Mouse (Mus musculus): ENCODE data around the gene Treml4. TPM values are rescaled to one million over a fixed set of nuclear protein-coding genes. Genes with fewer than 3 reads are reported as not detected.

The Treml4 gene
- polyA plus RNA-seq, 1 experiment from 2014 or later, result 0.18 TPM

DNA sequence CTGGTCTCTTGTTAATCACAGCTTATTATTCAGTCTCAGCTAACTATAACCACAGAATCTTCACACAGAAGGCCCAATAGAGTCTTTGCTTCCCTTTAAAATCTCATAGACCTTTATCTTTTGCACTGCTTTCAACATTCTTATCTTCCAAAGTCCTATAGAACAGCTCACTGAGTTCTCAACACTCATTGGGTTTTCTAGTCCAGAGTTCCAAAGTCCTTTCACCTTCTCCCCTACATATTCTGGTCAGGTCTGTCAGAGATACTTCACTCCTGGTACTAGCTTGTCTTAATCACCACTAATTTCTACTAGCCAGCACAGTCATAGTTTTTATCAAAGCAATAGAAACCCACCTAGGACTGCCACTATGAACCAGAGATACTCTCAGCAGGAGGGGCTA lies 7.5 kb upstream of the Treml4 start:
- Histone ChIP-seq H3K4me1 (0 out of 2 replicates have a peak, but pooled peaks cover 4% of the 10 kb centered on the region), H3K27me3 (no peaks in the 10 kb centered on the region), H3K9me3 (replicated peaks) (peaks cover 14% of the 10 kb centered on the region), H3K27ac (no peak overlapping the region), H3K4me2 (no peak overlapping the region), H3K9ac (no peak overlapping the region), H3K36me3 (ENCODE audit: poor library complexity, severe bottlenecking) (no peaks in the 10 kb centered on the region), H3K4me3 (no peak overlapping the region)
- no peak for ATAC-seq

DNA sequence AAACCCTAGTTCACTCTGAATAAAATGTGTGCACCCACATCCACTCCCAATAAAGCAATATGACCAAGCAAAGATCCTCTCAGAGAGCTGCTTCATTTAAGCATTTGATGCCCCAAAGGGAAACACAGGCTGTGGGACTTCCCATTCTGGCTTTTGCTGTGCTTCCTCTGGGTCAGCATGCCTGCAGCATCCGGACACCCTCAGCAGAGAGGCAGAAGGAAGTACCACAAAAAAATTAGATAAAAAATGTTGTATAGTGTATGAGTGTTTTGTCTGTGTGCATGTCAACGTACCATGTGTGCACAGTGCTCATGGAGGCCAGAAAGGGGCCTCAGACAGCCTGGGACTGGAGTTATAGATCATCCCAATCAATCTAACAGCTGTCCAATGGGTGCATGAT lies 2.2 kb upstream of the Treml4 start:
- no peaks in the 10 kb centered on the region for H3K27me3 ChIP-seq
- ATAC-seq, result no peak
- no peaks in the 10 kb centered on the region for H3K36me3 ChIP-seq (ENCODE audit: poor library complexity, severe bottlenecking)
- H3K4me2 ChIP-seq, result no peak overlapping the region
- no peak overlapping the region for H3K4me3 ChIP-seq
- no peak overlapping the region for H3K27ac ChIP-seq
- no peak overlapping the region for H3K9ac ChIP-seq
- H3K4me1 ChIP-seq, result peaks cover 17% of the 10 kb centered on the region
- 88% methylated on average over 2 of the region's 2 CpGs for WGBS
- H3K9me3 ChIP-seq (replicated peaks), result peaks cover 14% of the 10 kb centered on the region

DNA sequence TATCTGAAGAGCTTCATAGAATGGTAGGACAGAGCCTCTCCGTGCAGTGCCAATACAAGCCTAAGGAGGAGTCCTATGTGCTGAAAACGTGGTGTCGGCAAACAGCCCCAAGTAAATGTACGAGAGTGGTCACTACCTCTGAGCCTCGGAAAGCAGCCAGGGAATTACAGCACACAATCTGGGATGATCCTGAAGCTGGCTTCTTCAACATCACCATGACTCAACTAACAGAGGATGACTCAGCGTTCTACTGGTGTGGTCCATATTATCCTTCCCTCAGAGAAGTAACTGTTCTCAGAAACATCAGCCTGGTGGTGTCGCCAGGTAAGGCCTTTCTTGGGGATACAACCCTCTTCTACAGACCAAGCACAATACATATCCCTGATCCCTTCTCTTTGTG lies 567 bp downstream of the Treml4 start:
- Histone ChIP-seq H3K9me3 (replicated peaks) (peaks cover 2% of the 10 kb centered on the region; the same call in 1 of the 2 replicates), H3K9ac (no peak overlapping the region), H3K36me3 (ENCODE audit: poor library complexity, severe bottlenecking) (no peaks in the 10 kb centered on the region), H3K4me1 (peaks cover 17% of the 10 kb centered on the region), H3K4me2 (no peak overlapping the region), H3K27ac (no peak overlapping the region), H3K4me3 (no peak overlapping the region), H3K27me3 (no peaks in the 10 kb centered on the region)
- WGBS, result 91% methylated on average over 7 of the region's 7 CpGs
- ATAC-seq, result no peak

DNA sequence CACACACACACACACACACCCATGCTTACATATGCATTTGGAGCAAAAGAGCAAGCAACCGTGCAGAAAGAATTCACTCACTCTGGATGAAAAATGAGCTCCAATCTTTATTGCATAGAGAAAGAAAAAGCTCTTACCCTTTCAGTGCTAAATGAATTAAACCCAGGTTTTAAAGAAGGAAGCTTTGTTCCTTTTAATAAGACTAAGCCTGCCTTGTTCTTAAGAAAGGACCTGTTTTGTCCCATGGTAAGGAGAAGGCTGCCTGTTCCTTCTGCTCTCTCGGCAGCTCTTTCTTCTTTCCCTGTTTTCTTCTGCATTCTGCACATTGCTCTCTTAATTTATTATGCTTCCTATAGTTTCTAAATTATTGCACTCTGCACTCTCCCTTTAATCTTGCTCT lies 2.0 kb downstream of the Treml4 start:
- Histone ChIP-seq H3K4me1 (peaks cover 17% of the 10 kb centered on the region), H3K27me3 (no peaks in the 10 kb centered on the region), H3K4me3 (no peak overlapping the region), H3K9ac (no peak overlapping the region), H3K4me2 (no peak overlapping the region), H3K9me3 (replicated peaks) (no peaks in the 10 kb centered on the region), H3K36me3 (ENCODE audit: poor library complexity, severe bottlenecking) (no peaks in the 10 kb centered on the region), H3K27ac (no peak overlapping the region)
- WGBS, result 2% methylated on average over 2 of the region's 2 CpGs
- ATAC-seq, result no peak

DNA sequence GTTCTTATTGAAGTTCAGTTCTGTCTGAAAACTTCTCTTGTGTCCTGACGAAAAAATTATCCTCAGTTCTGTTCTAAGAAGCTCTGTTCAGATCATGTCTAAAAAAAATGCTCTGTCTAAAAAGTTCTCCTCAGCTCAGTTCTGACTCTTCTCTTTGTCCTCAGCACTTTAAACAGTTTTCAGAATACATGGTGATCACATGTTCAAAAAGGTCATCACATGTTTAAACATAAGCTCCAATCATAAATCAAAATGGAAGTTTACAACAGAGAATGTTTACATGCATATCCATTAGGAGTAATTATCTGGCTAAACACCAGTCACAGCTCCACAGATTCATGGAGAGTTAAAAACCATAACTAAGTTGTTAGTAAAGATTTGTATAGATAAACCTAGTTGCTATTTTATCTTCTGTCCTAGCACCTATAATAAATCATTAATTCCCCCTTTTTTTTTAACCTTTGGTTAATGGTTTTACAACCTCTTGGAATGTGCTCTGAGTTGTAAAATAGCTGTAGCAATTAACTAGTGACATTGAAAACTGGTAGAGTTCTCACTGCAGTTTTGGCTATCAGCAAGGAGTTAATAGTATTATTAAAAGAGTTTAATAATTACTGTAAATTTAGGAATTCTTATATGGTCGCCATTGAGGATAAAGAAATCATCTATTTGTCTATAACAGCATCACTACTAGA lies 2.7 kb downstream of the Treml4 start:
- Histone ChIP-seq H3K27ac (no peak overlapping the region), H3K4me3 (no peak overlapping the region), H3K9ac (no peak overlapping the region), H3K4me1 (peaks cover 17% of the 10 kb centered on the region), H3K36me3 (ENCODE audit: poor library complexity, severe bottlenecking) (no peaks in the 10 kb centered on the region), H3K27me3 (no peaks in the 10 kb centered on the region), H3K4me2 (no peak overlapping the region), H3K9me3 (replicated peaks) (no peaks in the 10 kb centered on the region)
- no peak for ATAC-seq
- WGBS, result 36% methylated on average over 2 of the region's 2 CpGs

DNA sequence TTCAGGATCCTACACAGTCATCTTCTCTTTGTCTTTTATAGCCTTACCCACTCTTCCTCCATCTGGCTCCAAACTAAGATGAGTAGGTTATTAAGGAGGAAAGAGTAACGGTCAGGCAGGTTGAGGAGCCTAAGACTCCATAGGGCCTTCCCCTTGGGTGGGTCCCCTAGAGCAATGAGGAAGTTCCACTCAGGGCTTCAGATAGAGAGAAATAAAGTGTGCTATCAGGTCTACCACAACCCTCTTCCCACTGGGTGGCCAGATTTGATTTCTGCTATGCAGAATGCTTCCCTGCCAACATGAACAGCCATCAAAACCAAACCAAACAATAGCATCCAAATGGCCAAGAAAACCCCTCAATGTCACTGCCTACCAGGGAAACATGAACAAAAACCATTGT lies 3.5 kb downstream of the Treml4 start:
- H3K4me2 ChIP-seq, result no peak overlapping the region
- ATAC-seq, result no peak
- no peak overlapping the region for H3K4me3 ChIP-seq
- WGBS, result 89% methylated on average over 1 of the region's 1 CpGs
- no peaks in the 10 kb centered on the region for H3K36me3 ChIP-seq (ENCODE audit: poor library complexity, severe bottlenecking)
- no peaks in the 10 kb centered on the region for H3K27me3 ChIP-seq
- H3K27ac ChIP-seq, result no peak overlapping the region
- H3K9me3 ChIP-seq (replicated peaks), result no peaks in the 10 kb centered on the region
- no peak overlapping the region for H3K9ac ChIP-seq
- H3K4me1 ChIP-seq, result peaks cover 17% of the 10 kb centered on the region

DNA sequence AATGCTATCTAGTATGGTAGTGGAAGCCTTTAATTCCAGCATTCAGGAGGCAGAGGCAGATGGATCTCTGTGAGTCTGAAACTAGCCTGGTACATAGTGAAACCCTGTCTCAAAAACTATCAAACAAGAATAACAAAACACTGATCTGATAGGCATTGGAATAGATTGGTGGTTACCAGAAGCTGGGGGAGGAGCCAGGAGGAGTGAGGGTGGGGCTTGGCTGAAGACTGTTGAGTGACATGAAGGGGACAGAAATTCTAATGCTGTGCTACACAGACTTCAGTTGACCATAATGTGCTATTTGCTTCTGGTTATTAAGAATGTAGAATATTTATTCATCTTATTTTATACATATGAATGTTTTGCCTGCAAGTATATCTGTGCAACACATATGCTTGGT lies 4.2 kb downstream of the Treml4 start:
- H3K36me3 ChIP-seq (ENCODE audit: poor library complexity, severe bottlenecking), result no peaks in the 10 kb centered on the region
- no peak overlapping the region for H3K4me2 ChIP-seq
- no peaks in the 10 kb centered on the region for H3K9me3 ChIP-seq (replicated peaks)
- H3K27me3 ChIP-seq, result no peaks in the 10 kb centered on the region
- H3K4me1 ChIP-seq, result peaks cover 17% of the 10 kb centered on the region
- H3K4me3 ChIP-seq, result no peak overlapping the region
- no peak overlapping the region for H3K9ac ChIP-seq
- no peak for ATAC-seq
- no peak overlapping the region for H3K27ac ChIP-seq

DNA sequence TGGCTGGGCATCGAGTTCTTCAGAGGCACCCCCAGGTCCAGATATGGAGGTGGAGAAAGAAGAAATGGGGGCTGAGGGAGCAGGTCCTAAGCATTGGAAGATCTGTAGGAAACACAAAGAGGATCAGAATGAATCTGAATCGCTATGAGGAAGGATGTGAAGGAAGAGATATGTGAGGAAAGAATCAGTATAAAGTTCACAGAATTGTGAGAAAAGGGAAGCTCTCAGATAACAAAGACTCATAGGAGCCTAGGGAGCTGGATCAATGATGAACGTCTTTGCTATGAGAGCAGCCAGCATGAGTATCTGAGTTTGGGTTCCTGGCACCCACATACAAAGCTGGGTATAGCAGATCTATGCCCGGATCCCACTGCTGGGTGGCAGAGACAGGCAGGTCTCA lies 5.7 kb downstream of the Treml4 start:
- Histone ChIP-seq H3K4me3 (no peak overlapping the region), H3K27me3 (no peaks in the 10 kb centered on the region), H3K36me3 (ENCODE audit: poor library complexity, severe bottlenecking) (no peaks in the 10 kb centered on the region), H3K4me1 (peaks cover 17% of the 10 kb centered on the region), H3K9me3 (replicated peaks) (no peaks in the 10 kb centered on the region), H3K27ac (no peak overlapping the region), H3K4me2 (no peak overlapping the region), H3K9ac (no peak overlapping the region)
- no peak for ATAC-seq
- WGBS, result 78% methylated on average over 4 of the region's 4 CpGs

DNA sequence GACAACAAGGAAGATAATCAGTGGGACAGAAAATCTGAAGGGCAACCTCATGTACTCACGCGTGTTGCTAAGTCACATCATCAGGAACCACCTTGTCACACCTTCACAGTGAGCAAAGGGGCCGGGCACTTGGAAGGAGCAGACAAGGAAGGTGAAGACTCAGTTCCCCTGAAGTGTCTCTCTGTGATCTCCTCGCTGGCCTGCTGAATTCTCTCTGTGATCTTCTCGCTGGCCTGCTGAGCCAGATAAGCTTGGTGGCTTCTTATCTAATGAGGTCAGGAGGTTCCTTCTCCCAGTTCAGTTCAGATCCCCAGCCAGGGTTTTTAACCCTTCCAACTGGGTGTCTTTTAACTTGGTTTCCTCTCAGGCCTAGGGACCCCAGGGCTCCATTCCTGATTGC lies 8.1 kb downstream of the Treml4 start:
- 84% methylated on average over 5 of the region's 5 CpGs for WGBS
- Histone ChIP-seq H3K4me2 (no peak overlapping the region), H3K4me3 (no peak overlapping the region), H3K4me1 (no peaks in the 10 kb centered on the region), H3K36me3 (ENCODE audit: poor library complexity, severe bottlenecking) (no peaks in the 10 kb centered on the region), H3K27me3 (no peaks in the 10 kb centered on the region), H3K9me3 (replicated peaks) (no peaks in the 10 kb centered on the region), H3K27ac (no peak overlapping the region), H3K9ac (no peak overlapping the region)
- ATAC-seq, result no peak

DNA sequence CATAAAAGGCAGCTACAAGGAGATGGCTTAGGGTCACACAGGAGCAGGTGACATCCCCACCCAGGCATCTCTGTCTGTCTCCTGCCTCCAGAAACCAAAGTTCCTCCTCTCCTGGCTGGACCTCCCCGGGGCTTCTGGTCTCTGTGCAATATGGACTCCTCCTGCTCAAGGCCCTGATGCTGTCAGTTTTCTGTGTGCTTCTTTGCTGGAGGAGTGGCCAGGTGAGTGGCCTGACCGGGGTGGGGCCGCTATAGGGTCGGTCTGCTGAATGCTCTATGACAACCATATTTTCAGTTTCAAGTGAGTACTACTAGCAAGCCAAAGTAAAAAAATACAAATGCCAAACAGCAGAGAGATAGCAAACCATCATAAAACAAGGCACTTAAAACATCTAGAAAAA lies 8.5 kb downstream of the Treml4 start:
- Histone ChIP-seq H3K9me3 (replicated peaks) (no peaks in the 10 kb centered on the region), H3K27me3 (no peaks in the 10 kb centered on the region), H3K4me2 (no peak overlapping the region), H3K36me3 (ENCODE audit: poor library complexity, severe bottlenecking) (no peaks in the 10 kb centered on the region), H3K27ac (no peak overlapping the region), H3K4me1 (no peaks in the 10 kb centered on the region), H3K4me3 (no peak overlapping the region), H3K9ac (no peak overlapping the region)
- no peak for ATAC-seq
- WGBS, result 94% methylated on average over 4 of the region's 4 CpGs

DNA sequence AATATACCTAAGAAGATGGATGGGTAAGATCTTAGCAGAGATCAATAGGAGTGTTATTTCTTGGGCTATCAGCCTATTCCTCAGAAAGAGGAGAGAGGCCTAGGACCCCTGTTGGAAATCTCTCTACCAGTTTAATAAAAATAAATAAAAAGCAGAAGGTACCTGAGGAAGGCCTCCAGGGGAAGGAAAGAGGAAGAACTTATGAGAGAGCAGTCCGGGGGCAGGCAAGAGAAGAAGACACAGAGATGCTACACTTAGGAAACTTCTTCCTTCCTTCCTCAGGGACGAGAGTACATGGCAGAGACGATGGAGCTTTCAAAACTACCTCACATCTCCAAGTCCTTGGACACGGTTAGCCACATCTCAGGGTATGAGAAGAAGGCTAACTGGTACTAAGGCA lies 10.0 kb downstream of the Treml4 start:
- no peak overlapping the region for H3K4me3 ChIP-seq
- H3K27me3 ChIP-seq, result no peaks in the 10 kb centered on the region
- H3K4me1 ChIP-seq, result no peaks in the 10 kb centered on the region
- no peak overlapping the region for H3K9ac ChIP-seq
- H3K36me3 ChIP-seq (ENCODE audit: poor library complexity, severe bottlenecking), result no peaks in the 10 kb centered on the region
- H3K4me2 ChIP-seq, result no peak overlapping the region
- no peak for ATAC-seq
- H3K27ac ChIP-seq, result no peak overlapping the region
- WGBS, result 87% methylated on average over 4 of the region's 4 CpGs
- H3K9me3 ChIP-seq (replicated peaks), result no peaks in the 10 kb centered on the region

DNA sequence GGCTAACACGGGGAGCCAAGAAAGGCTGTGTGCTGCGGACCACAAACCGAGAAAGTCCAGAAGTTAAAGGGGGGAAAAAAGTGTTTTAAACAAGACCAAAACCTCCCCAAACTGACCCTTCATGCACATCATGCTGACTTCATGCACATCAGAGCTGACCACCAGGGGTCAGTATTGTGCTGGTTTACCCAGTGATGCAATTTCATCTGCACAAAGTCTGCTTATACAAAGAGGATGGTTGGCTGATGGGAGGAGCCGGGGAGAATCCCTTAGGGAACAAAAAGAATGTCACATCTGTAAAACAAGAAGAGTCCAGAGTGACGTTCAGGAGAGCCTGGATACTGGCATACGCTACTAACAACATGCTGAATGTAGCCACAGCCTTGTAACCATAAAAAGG lies 10.8 kb downstream of the Treml4 start:
- Histone ChIP-seq H3K9ac (no peak overlapping the region), H3K4me1 (no peaks in the 10 kb centered on the region), H3K4me2 (no peak overlapping the region), H3K36me3 (ENCODE audit: poor library complexity, severe bottlenecking) (no peaks in the 10 kb centered on the region), H3K27me3 (no peaks in the 10 kb centered on the region), H3K4me3 (no peak overlapping the region), H3K9me3 (replicated peaks) (no peaks in the 10 kb centered on the region), H3K27ac (no peak overlapping the region)
- WGBS, result 33% methylated on average over 6 of the region's 6 CpGs
- peak; percentile 65 for ATAC-seq

DNA sequence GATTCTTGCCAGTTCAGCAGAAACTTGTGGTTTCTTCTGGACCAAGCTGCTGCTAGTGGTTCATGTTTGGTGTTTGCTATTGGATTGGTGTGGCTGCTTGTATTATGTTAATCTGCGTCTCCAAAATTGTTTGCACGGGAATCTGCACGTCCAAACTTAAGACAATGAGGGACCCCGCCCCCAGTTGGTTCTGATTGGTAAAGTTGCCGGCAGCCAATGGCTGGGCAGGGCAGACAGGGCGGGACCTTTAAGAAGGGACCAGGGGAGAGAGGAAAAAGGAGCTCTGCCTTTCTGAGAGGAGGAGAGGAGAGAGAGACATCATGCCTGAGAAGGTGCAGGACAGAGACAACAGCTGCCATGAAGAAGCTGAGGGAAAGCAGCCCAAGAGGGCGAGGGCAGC lies 11.6 kb downstream of the Treml4 start:
- H3K9me3 ChIP-seq (replicated peaks), result no peaks in the 10 kb centered on the region
- H3K27me3 ChIP-seq, result no peaks in the 10 kb centered on the region
- H3K4me3 ChIP-seq, result no peak overlapping the region
- ATAC-seq, result no peak
- H3K4me1 ChIP-seq, result peaks cover under 1% of the 10 kb centered on the region; the same call in 1 of the 2 replicates
- H3K27ac ChIP-seq, result no peak overlapping the region
- no peaks in the 10 kb centered on the region for H3K36me3 ChIP-seq (ENCODE audit: poor library complexity, severe bottlenecking)
- H3K9ac ChIP-seq, result no peak overlapping the region
- no peak overlapping the region for H3K4me2 ChIP-seq
- 56% methylated on average over 7 of the region's 7 CpGs for WGBS
